ENCODE assay signal across 10 mouse cellular contexts in the genomic region with DNA sequence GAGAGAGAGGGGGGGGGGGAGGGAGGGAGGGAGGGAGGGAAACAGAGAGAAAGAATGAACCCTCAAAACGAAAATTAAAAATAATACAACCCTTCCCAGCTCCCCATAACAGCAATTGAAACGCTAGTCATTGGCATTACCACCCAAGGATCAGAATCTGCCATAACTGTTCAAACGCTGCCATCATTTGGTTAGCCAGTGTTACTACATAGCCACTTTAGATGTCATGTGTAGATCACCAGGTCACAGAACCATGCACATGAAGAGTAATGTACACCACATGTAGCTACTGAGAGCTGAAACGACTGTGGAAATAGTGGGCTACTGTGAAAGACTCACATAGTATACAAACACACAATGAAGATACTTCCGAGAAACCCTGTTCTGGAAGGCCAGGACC. TPM values are rescaled to one million over a fixed set of nuclear protein-coding genes. Genes with fewer than 3 reads are reported as not detected.
A peak's percentile ranks its signal among the peaks of the same experiment; 100 is the strongest.
DNase-seq lines count a peak whose midpoint lies in the region; ATAC-seq lines count a peak whose summit lies in the region.
"Had no signal": no experiment of that assay in that cellular context is flagged by ENCODE, and none has a peak within 500 bp of the region (broad histone marks: within the 10 kb centered on the region; RNA-seq: fewer than 3 reads in every experiment).

No protein-coding gene starts in this region.

- peaks cover 14% of the 10 kb centered on the region; the same call in 1 of the 2 replicates for H3K36me3 ChIP-seq in hindbrain, embryonic 11.5 days (ENCODE audit: control insufficient read depth, insufficient read depth, low read length)
- H3K36me3 ChIP-seq in hindbrain, embryonic 13.5 days: peaks cover 87% of the 10 kb centered on the region

- H3K9ac ChIP-seq in hindbrain, embryonic 11.5 days (ENCODE audit: low read depth, low read length): no peak overlapping the region
- no peak overlapping the region for H3K9ac ChIP-seq in hindbrain, embryonic 13.5 days
- H3K9ac ChIP-seq: liver, embryonic 15.5 days; neural tube, embryonic 12.5 days had no signal

- ATAC-seq in hindbrain, embryonic 11.5 days (ENCODE audit: low FRiP score): no peak
- no peak for ATAC-seq in hindbrain, embryonic 13.5 days (ENCODE audit: low FRiP score)
- no peak for ATAC-seq in frontal cortex, adult (ENCODE audit: low TSS enrichment)

- H3K4me1 ChIP-seq in hindbrain, embryonic 11.5 days (replicated peaks; ENCODE audit: control insufficient read depth, insufficient read depth, low read length): no peaks in the 10 kb centered on the region
- no peaks in the 10 kb centered on the region for H3K4me1 ChIP-seq in hindbrain, embryonic 13.5 days (replicated peaks)
- H3K4me1 ChIP-seq: liver, embryonic 15.5 days; neural tube, embryonic 12.5 days had no signal

- no peak overlapping the region for H3K27ac ChIP-seq in hindbrain, embryonic 11.5 days (ENCODE audit: low read depth, low read length)
- no peak overlapping the region for H3K27ac ChIP-seq in hindbrain, embryonic 13.5 days
- H3K27ac ChIP-seq: liver, embryonic 15.5 days; neural tube, embryonic 12.5 days had no signal

- H3K9me3 ChIP-seq in hindbrain, embryonic 11.5 days (ENCODE audit: control insufficient read depth, low read length): no peaks in the 10 kb centered on the region
- H3K9me3 ChIP-seq in hindbrain, embryonic 13.5 days: no peaks in the 10 kb centered on the region
- H3K9me3 ChIP-seq: liver, embryonic 15.5 days; neural tube, embryonic 12.5 days had no signal

- no peak overlapping the region for H3K4me2 ChIP-seq in hindbrain, embryonic 11.5 days (replicated peaks; ENCODE audit: low read depth, low read length)
- H3K4me2 ChIP-seq in hindbrain, embryonic 13.5 days: no peak overlapping the region
- H3K4me2 ChIP-seq: liver, embryonic 15.5 days; neural tube, embryonic 12.5 days had no signal

- WGBS in hindbrain, embryonic 11.5 days: 88% methylated on average over 5 of the region's 5 CpGs
- WGBS in hindbrain, embryonic 13.5 days: 84% methylated on average over 5 of the region's 5 CpGs

- no peaks in the 10 kb centered on the region for H3K27me3 ChIP-seq in hindbrain, embryonic 11.5 days (ENCODE audit: control insufficient read depth, insufficient read depth, low read length)
- H3K27me3 ChIP-seq in hindbrain, embryonic 13.5 days: no peaks in the 10 kb centered on the region
- H3K27me3 ChIP-seq: liver, embryonic 15.5 days; neural tube, embryonic 12.5 days had no signal

- peak; percentile 20 for DNase-seq in hindbrain, embryonic 11.5 days (ENCODE audit: low spot score)
- peak; percentile 57 for DNase-seq in 416B (ENCODE audit: low read depth)
- DNase-seq in MN1 (ENCODE audit: low spot score): peak; percentile 38
- peak; percentile 4 for DNase-seq in lung, postnatal 14 days
- DNase-seq in kidney, adult 18-20 months: no peak
- DNase-seq in urinary bladder, postnatal 10 days (ENCODE audit: low spot score): no peak

- H3K4me3 ChIP-seq in hindbrain, embryonic 11.5 days (ENCODE audit: low read depth, low read length): no peak overlapping the region
- H3K4me3 ChIP-seq in hindbrain, embryonic 13.5 days: no peak overlapping the region
- H3K4me3 ChIP-seq: liver, embryonic 15.5 days; neural tube, embryonic 12.5 days had no signal

RNA-seq across cellular contexts. Expression of gene Cdk2ap1, which starts 25.1 kb away (rescaled TPM):
- polyA plus RNA-seq in hindbrain, embryonic 11.5 days (2014; fragmentation: Nextera tagmentation; extraction: Ambion mirVana): 155 and 243 TPM in 2 replicates
- polyA plus RNA-seq in hindbrain, embryonic 13.5 days (2015; fragmentation: Nextera tagmentation; extraction: Ambion mirVana): 67.9 and 68.6 TPM in 2 replicates

RNA-seq across cellular contexts. Expression of gene Sbno1, which starts 37.9 kb away (rescaled TPM):
- 92.9 and 116 TPM in 2 replicates for polyA plus RNA-seq in hindbrain, embryonic 11.5 days (2014; fragmentation: Nextera tagmentation; extraction: Ambion mirVana)
- polyA plus RNA-seq in hindbrain, embryonic 13.5 days (2015; fragmentation: Nextera tagmentation; extraction: Ambion mirVana): 108 and 115 TPM in 2 replicates

RNA-seq across cellular contexts. Expression of gene Kmt5a, which starts 51.8 kb away (rescaled TPM):
- 52.2 and 83.1 TPM in 2 replicates for polyA plus RNA-seq in hindbrain, embryonic 11.5 days (2014; fragmentation: Nextera tagmentation; extraction: Ambion mirVana)
- polyA plus RNA-seq in hindbrain, embryonic 13.5 days (2015; fragmentation: Nextera tagmentation; extraction: Ambion mirVana): 18.0 and 20.6 TPM in 2 replicates

Comparison
In these comparisons a context has a peak if more than half of its experiments do, and no peak if none do; other contexts are left out.
1. DNase-seq: peak in hindbrain, embryonic 11.5 days (single experiment), 416B (single experiment), MN1 (single experiment) and lung, postnatal 14 days (single experiment); none in kidney, adult 18-20 months (single experiment) and urinary bladder, postnatal 10 days (single experiment).